Mouse (Mus musculus) ES-Bruce4 (cell line): ENCODE measurements at regions not wholly inside any gene's neighbourhood (a gene's known extent, or its start where the extent isn't known, plus 50 kb on each side); places are given as distances from the start of the nearest gene placed in this dataset.
"Not testable (repeated sequence)": the region's sequence is repeated elsewhere in the genome, so short reads cannot be mapped to it uniquely, and the experiment has no call there.

Source experiments
- H3K27ac ChIP-seq: 2 replicates; pipeline ENCODE4 v1.5.1; 2012; ENCODE audit warnings: low read length, inconsistent platforms; ENCODE audit not compliant: insufficient read depth
- H3K27me3 ChIP-seq: 2 replicates; pipeline ENCODE4 v1.6.1; 2012; ENCODE audit warnings: mild to moderate bottlenecking, low read length, inconsistent platforms; ENCODE audit not compliant: control insufficient read depth, poor library complexity, insufficient read depth, severe bottlenecking
- H3K36me3 ChIP-seq: 2 replicates; pipeline ENCODE4 v1.6.1; 2012; ENCODE audit warnings: inconsistent platforms, mild to moderate bottlenecking, low read length, moderate library complexity; ENCODE audit not compliant: control insufficient read depth, poor library complexity, insufficient read depth, severe bottlenecking
- H3K4me1 ChIP-seq: one replicate; pipeline ENCODE4 v1.8.1; 2011; ENCODE audit warnings: low read length; ENCODE audit not compliant: control insufficient read depth, insufficient read depth
- H3K4me3 ChIP-seq: 2 replicates; pipeline ENCODE4 v1.5.1; 2011; ENCODE audit warnings: low read depth, mild to moderate bottlenecking, low read length
- H3K9ac ChIP-seq: 2 replicates; pipeline ENCODE4 v1.6.1; 2012; ENCODE audit warnings: low read depth, mild to moderate bottlenecking, inconsistent platforms; ENCODE audit not compliant: poor library complexity, severe bottlenecking
- H3K9me3 ChIP-seq: replicated peaks from 2 replicates; pipeline ENCODE4 v1.6.1; 2012; ENCODE audit warnings: mild to moderate bottlenecking, low read length, inconsistent platforms; ENCODE audit not compliant: control insufficient read depth, poor library complexity, insufficient read depth, severe bottlenecking
- CTCF ChIP-seq: IDR thresholded peaks from one replicate; pipeline ENCODE4 v1.8.1; 2011; ENCODE audit warnings: low read depth, low read length
- EP300 ChIP-seq: IDR thresholded peaks from 2 replicates; pipeline ENCODE4 v1.6.1; 2011; ENCODE audit warnings: low read depth, low read length; ENCODE audit not compliant: insufficient read depth
- POLR2A ChIP-seq: IDR thresholded peaks from one replicate; pipeline ENCODE4 v1.8.1; 2011; ENCODE audit warnings: low read length; ENCODE audit not compliant: insufficient read depth

- no peak overlapping the region for H3K9ac ChIP-seq
- H3K36me3 ChIP-seq: no peaks in the 10 kb centered on the region
- no peaks in the 10 kb centered on the region for H3K4me1 ChIP-seq
- H3K4me3 ChIP-seq: no peak overlapping the region
- H3K27ac ChIP-seq: no peak overlapping the region
- TF ChIP-seq CTCF (no peak), EP300 (no peak)
- no peaks in the 10 kb centered on the region for H3K27me3 ChIP-seq
- H3K9me3 ChIP-seq: no peaks in the 10 kb centered on the region
These were observed 76.8 kb upstream of the Zcchc13 start for GRCm38 (mm10) chrX:103553605-103554004.

DNA sequence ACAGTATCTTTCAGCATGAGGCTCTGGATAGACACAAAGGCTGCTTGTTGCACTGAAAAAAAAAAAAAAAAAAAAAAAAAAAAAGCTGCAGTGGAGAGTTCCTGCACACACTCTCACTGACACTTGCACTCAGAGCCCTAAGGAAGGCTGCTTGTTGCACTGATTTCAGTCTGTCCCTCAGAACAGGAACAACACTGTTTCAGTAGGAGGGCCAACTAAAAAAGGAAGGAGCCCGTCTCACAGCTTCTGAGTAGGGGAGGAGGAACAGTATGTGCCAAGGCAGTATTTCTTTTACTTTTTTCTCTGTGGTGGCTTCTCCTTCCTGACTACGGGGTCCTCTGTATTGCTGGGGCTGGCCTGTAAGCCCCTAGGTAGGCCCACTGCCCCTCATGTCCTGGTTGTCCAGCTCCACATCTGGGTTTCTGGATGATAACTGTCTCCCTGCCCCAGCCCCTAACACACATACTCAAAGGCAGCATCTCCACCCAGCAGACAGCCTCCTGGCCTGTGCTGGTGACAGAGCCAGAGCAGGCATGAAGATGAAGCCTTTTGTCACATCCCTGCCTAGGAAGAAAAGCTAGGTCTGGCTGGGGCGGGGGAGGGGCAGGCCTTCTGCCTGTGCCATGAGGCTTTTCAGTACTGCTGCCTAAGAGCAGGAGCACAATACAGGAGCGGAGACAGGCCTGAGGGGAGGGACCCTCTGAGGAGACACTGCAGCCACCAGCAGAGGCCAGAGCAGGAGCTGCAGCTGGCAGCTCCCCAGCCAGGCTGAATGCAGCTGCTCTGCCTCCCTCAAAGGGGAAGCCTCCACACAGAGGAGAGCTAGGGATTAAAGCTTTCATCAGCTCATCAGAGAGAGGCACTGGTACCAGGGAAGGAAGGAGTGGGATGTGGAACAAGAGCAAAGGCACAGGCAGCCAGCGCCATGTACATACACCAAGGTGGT is 75.1 kb upstream of the Zcchc13 start:
- H3K9me3 ChIP-seq, H3K4me3 ChIP-seq, H3K4me1 ChIP-seq, H3K27me3 ChIP-seq, H3K9ac ChIP-seq, H3K36me3 ChIP-seq, H3K27ac ChIP-seq: not testable (repeated sequence)

DNA sequence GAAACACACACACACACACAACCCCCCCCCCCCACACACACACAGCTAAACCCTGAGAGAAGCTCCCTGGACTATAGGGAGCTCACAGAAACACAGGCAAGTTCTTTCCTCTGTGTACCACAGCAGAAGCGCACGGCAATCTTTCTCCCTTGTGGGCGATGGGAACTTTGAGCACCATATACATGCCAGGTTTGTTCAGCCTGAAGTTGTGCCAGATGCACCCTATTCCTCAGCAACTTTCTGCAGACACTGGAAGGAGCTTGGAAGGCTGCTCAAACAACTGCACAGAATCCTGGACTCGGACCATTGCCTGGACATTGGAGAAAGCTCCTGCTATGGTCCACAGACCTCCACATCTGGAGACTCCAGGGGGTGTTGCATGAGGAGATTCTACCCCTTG is 74.3 kb upstream of the Zcchc13 start:
- H3K36me3 ChIP-seq: no peaks in the 10 kb centered on the region
- TF ChIP-seq POLR2A (no peak), EP300 (no peak)
- no peak overlapping the region for H3K4me3 ChIP-seq
- H3K9me3 ChIP-seq: no peaks in the 10 kb centered on the region
- no peaks in the 10 kb centered on the region for H3K27me3 ChIP-seq
- H3K4me1 ChIP-seq: no peaks in the 10 kb centered on the region
- no peak overlapping the region for H3K9ac ChIP-seq
- H3K27ac ChIP-seq: no peak overlapping the region

DNA sequence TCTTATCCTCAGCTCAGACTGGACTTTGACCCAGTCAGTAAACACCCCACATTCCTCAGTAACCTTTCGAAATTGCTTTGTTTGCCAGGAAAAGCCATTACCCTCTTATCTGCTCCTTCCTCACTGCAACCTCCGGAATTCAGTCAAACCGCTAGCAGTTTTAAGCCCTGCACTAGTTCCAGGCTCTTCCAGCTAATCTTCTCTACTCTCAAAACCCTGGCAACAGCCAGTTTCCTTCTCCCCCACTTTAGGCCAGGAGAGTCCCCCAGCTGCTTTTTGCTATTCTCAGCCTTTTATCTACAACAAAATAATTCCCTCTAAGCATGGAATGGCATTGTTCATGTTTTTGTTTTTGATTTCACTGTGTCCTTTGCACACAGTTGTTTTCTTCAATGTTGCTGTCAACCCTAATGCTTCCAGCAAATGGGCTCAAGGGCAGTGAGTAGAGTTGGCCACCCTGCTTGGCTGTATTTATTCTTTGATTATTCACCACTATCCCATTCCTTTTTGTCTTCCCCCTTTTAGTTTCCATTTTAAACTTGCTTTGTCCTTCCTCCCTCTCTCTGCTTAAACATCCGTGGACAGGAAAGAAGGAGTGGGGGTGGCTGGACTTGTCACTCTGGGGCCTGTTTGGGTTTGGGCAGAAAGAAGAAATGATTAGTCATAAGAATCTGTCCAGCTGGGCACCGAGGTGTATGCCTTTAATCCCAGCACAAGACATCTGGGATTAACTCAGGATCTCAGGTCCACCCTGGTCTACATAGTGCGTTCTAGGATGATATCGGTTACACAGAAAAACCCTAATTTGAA is 73.5 kb upstream of the Zcchc13 start:
- Histone ChIP-seq H3K27me3 (no peaks in the 10 kb centered on the region), H3K27ac (no peak overlapping the region), H3K9me3 (no peaks in the 10 kb centered on the region), H3K9ac (no peak overlapping the region), H3K4me3 (no peak overlapping the region), H3K36me3 (no peaks in the 10 kb centered on the region), H3K4me1 (no peaks in the 10 kb centered on the region)
- no peak for TF ChIP-seq POLR2A
- no peak for TF ChIP-seq EP300
- TF ChIP-seq CTCF: no peak

GRCm38 (mm10) chrX:103557496-103557895 is 72.9 kb upstream of the Zcchc13 start:
- Histone ChIP-seq H3K36me3 (no peaks in the 10 kb centered on the region), H3K27ac (no peak overlapping the region), H3K9ac (no peak overlapping the region), H3K4me1 (no peaks in the 10 kb centered on the region), H3K9me3 (no peaks in the 10 kb centered on the region), H3K27me3 (no peaks in the 10 kb centered on the region), H3K4me3 (no peak overlapping the region)
- TF ChIP-seq POLR2A: no peak
- TF ChIP-seq EP300: no peak
- TF ChIP-seq CTCF: no peak

DNA sequence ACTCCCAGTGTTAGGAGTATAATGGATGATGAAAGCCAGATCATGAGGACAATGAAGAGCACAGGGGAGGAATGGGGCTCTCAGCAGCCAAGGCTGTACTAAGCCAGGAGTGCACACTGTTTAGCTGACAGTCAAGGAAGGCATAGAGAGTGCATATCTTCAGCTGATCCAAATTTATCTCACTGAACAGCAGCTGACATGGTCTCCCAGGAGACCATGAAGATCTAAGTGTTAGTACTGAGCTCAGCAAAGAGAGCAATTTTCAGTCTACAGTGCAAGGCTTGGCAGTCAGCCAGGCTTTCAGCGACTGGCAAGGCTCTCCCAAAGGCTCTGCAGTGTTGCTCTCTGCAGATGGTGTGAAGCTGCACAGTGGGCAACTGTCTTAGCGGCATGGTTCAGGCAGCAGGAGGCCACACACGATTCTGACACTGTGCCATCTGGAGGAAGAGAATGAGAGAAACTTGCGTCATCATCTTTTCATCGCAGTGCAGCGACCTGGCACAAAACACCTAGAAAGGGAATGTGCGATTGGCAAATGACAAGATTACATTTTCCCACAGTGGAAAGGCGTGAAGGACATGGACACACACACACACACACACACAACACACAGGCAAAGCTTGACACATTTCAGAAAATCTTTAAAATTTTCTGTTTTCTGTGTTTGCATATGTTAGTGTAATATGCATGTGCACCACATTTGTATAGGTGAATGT is 66.7 kb upstream of the Zcchc13 start:
- Histone ChIP-seq H3K27ac (no peak overlapping the region), H3K27me3 (no peaks in the 10 kb centered on the region), H3K9me3 (no peaks in the 10 kb centered on the region), H3K9ac (no peak overlapping the region), H3K4me1 (no peaks in the 10 kb centered on the region), H3K4me3 (no peak overlapping the region), H3K36me3 (no peaks in the 10 kb centered on the region)
- TF ChIP-seq CTCF (no peak), POLR2A (no peak), EP300 (no peak)
